Mouse (Mus musculus) lung, embryonic 16.5 days (tissue): ENCODE data around the gene Rassf1. TPM values are rescaled to one million over a fixed set of nuclear protein-coding genes. Genes with fewer than 3 reads are reported as not detected.

Experiments
- ATAC-seq: fragments of 200-750 bp; cut with Nextera tagmentation; 2 replicates; pipeline ENCODE4 v1.8.0; 2017; ENCODE audit warnings: low read depth, mild to moderate bottlenecking, moderate library complexity
- H3K27ac ChIP-seq: fragments of 300-500 bp; sonication (generic); 2 replicates; pipeline ENCODE4 v1.5.1; 2014; ENCODE audit warnings: mild to moderate bottlenecking, control low read depth, low read length
- H3K27me3 ChIP-seq: fragments of 300-500 bp; sonication (generic); 2 replicates; pipeline ENCODE4 v1.6.1; 2014; ENCODE audit warnings: low read depth, low read length, mixed read lengths; ENCODE audit not compliant: control insufficient read depth, insufficient read depth
- H3K36me3 ChIP-seq: fragments of 300-500 bp; sonication (generic); 2 replicates; pipeline ENCODE4 v1.6.1; 2014; ENCODE audit warnings: low read length; ENCODE audit not compliant: control insufficient read depth, insufficient read depth
- H3K4me1 ChIP-seq: fragments of 300-500 bp; sonication (generic); replicated peaks from 2 replicates; pipeline ENCODE4 v1.6.1; 2014; ENCODE audit warnings: low read length, mixed read lengths; ENCODE audit not compliant: control insufficient read depth, insufficient read depth
- H3K4me2 ChIP-seq: fragments of 300-500 bp; sonication (generic); 2 replicates; pipeline ENCODE4 v1.6.1; 2014; ENCODE audit warnings: low read depth, low read length, control low read depth
- H3K4me3 ChIP-seq: fragments of 300-500 bp; sonication (generic); 2 replicates; pipeline ENCODE4 v1.5.1; 2014; ENCODE audit warnings: mild to moderate bottlenecking, low read length, control low read depth
- H3K9ac ChIP-seq: fragments of 300-500 bp; sonication (generic); 2 replicates; pipeline ENCODE4 v1.6.1; 2014; ENCODE audit warnings: low read length, control low read depth
- H3K9me3 ChIP-seq: fragments of 300-500 bp; sonication (generic); 2 replicates; pipeline ENCODE4 v1.6.1; 2016; ENCODE audit warnings: low read length; ENCODE audit not compliant: control insufficient read depth
- WGBS: fragments of 180-500 bp; shearing (Covaris S2); extraction: QIAGEN DNeasy Blood & Tissue Kit; methylation state at CpG from one replicate; pipeline ENCODE4 v1.1.7; 2014; 5-methylcytosine and 5-hydroxymethylcytosine counted together
- polyA plus RNA-seq: library from polyadenylated mRNA; unstranded; fragments of >200 nt; fragmentation: Nextera tagmentation; extraction: Ambion mirVana; gene quantifications from 2 replicates; pipeline ENCODE4 v1.2.1, GENCODE M21; 2015

The Rassf1 gene
- polyA plus RNA-seq, 1 experiment from 2014 or later = 55.4 TPM

- 93% methylated on average over 12 of the region's 12 CpGs for WGBS
These were observed 6.6 kb upstream of the Rassf1 start for GRCm38 (mm10) chr9:107544729-107545128.

GRCm38 (mm10) chr9:107545199-107545598, 6.2 kb upstream of the Rassf1 start:
- Histone ChIP-seq H3K4me1 (peaks cover 27% of the 10 kb centered on the region), H3K27me3 (no peaks in the 10 kb centered on the region), H3K4me3 (no peak overlapping the region), H3K4me2 (no peak overlapping the region), H3K9me3 (no peaks in the 10 kb centered on the region), H3K27ac (no peak overlapping the region), H3K36me3 (peaks cover 10% of the 10 kb centered on the region; the same call in 1 of the 2 replicates), H3K9ac (no peak overlapping the region)
- 77% methylated on average over 10 of the region's 10 CpGs for WGBS
- no peak for ATAC-seq

More at GRCm38 (mm10) chr9:107544729-107545128, 6.6 kb upstream of the Rassf1 start:
- Histone ChIP-seq H3K4me1 (peaks cover 27% of the 10 kb centered on the region), H3K36me3 (peaks cover 13% of the 10 kb centered on the region), H3K27ac (no peak overlapping the region), H3K4me2 (no peak overlapping the region), H3K4me3 (no peak overlapping the region), H3K9me3 (no peaks in the 10 kb centered on the region), H3K9ac (no peak overlapping the region), H3K27me3 (no peaks in the 10 kb centered on the region)
- no peak for ATAC-seq

- ATAC-seq = no peak
- WGBS = 13% methylated on average over 3 of the region's 3 CpGs
- Histone ChIP-seq H3K9ac (no peak overlapping the region), H3K27me3 (no peaks in the 10 kb centered on the region), H3K4me2 (no peak overlapping the region), H3K4me1 (peaks cover 29% of the 10 kb centered on the region), H3K4me3 (no peak overlapping the region), H3K9me3 (no peaks in the 10 kb centered on the region), H3K27ac (no peak overlapping the region), H3K36me3 (peaks cover 10% of the 10 kb centered on the region; the same call in 1 of the 2 replicates)
These were observed 5.8 kb upstream of the Rassf1 start for GRCm38 (mm10) chr9:107545602-107546001.

- Histone ChIP-seq H3K27ac (no peak within 1 kb of the TSS), H3K9me3 (no peaks in the 10 kb centered on the region), H3K9ac (0 out of 2 replicates have a peak within 1 kb of the TSS, but pooled peaks have one; percentile 31), H3K36me3 (peaks cover 10% of the 10 kb centered on the region; the same call in 1 of the 2 replicates), H3K4me1 (peaks cover 33% of the 10 kb centered on the region), H3K27me3 (no peaks in the 10 kb centered on the region), H3K4me3 (peak within 1 kb of the TSS; percentile 26), H3K4me2 (peak within 1 kb of the TSS; percentile 49)
- ATAC-seq = peak; percentile 62
- 2% methylated on average over 20 of the region's 20 CpGs for WGBS
These were observed 4.3 kb upstream of the Rassf1 start, which contains the start of gene Zmynd10 for GRCm38 (mm10) chr9:107547026-107547425. Gene Zmynd10 (plus strand): TSS chr9:107547298.

- no peak for ATAC-seq
These were observed 3.4 kb upstream of the Rassf1 start for GRCm38 (mm10) chr9:107547957-107548356.

GRCm38 (mm10) chr9:107548820-107549219, 2.5 kb upstream of the Rassf1 start:
- WGBS = 82% methylated on average over 10 of the region's 10 CpGs
- H3K27me3 ChIP-seq = no peaks in the 10 kb centered on the region
- H3K4me3 ChIP-seq = no peak overlapping the region
- H3K9me3 ChIP-seq = no peaks in the 10 kb centered on the region
- H3K27ac ChIP-seq = no peak overlapping the region
- no peak overlapping the region for H3K9ac ChIP-seq
- no peak overlapping the region for H3K4me2 ChIP-seq
- no peak for ATAC-seq
- H3K36me3 ChIP-seq = peaks cover 10% of the 10 kb centered on the region; the same call in 1 of the 2 replicates
- peaks cover 43% of the 10 kb centered on the region for H3K4me1 ChIP-seq

More at GRCm38 (mm10) chr9:107547957-107548356, 3.4 kb upstream of the Rassf1 start:
- H3K36me3 ChIP-seq = peaks cover 10% of the 10 kb centered on the region; the same call in 1 of the 2 replicates
- no peak overlapping the region for H3K4me2 ChIP-seq
- WGBS = 80% methylated on average over 5 of the region's 5 CpGs
- H3K27me3 ChIP-seq = no peaks in the 10 kb centered on the region
- H3K4me3 ChIP-seq = no peak overlapping the region
- H3K4me1 ChIP-seq = peaks cover 35% of the 10 kb centered on the region
- no peak overlapping the region for H3K9ac ChIP-seq
- H3K27ac ChIP-seq = no peak overlapping the region
- H3K9me3 ChIP-seq = no peaks in the 10 kb centered on the region

- WGBS = 73% methylated on average over 20 of the region's 20 CpGs
- H3K4me1 ChIP-seq = peaks cover 44% of the 10 kb centered on the region
- no peak overlapping the region for H3K27ac ChIP-seq
- H3K9me3 ChIP-seq = no peaks in the 10 kb centered on the region
- no peak overlapping the region for H3K4me3 ChIP-seq
- no peak for ATAC-seq
- no peak overlapping the region for H3K9ac ChIP-seq
- H3K4me2 ChIP-seq = no peak overlapping the region
- no peaks in the 10 kb centered on the region for H3K27me3 ChIP-seq
- peaks cover 4% of the 10 kb centered on the region; the same call in 1 of the 2 replicates for H3K36me3 ChIP-seq
These were observed 1.9 kb upstream of the Rassf1 start for GRCm38 (mm10) chr9:107549297-107550074.

GRCm38 (mm10) chr9:107550491-107551116, 751 bp upstream of the Rassf1 start:
- H3K9ac ChIP-seq = peak overlapping the region; percentile 73
- H3K4me3 ChIP-seq = peak overlapping the region; percentile 54
- H3K36me3 ChIP-seq = no peaks in the 10 kb centered on the region
- no peaks in the 10 kb centered on the region for H3K27me3 ChIP-seq
- peak overlapping the region; percentile 91 for H3K4me2 ChIP-seq
- H3K9me3 ChIP-seq = no peaks in the 10 kb centered on the region
- no peak for ATAC-seq
- 29% methylated on average over 23 of the region's 23 CpGs for WGBS
- H3K4me1 ChIP-seq = peaks cover 45% of the 10 kb centered on the region
- H3K27ac ChIP-seq = peak overlapping the region; percentile 18; the same call in 1 of the 2 replicates

- peak overlapping the region; percentile 73 for H3K9ac ChIP-seq
- no peak for ATAC-seq
- H3K9me3 ChIP-seq = no peaks in the 10 kb centered on the region
- no peaks in the 10 kb centered on the region for H3K36me3 ChIP-seq
- peak overlapping the region; percentile 91 for H3K4me2 ChIP-seq
- peak overlapping the region; percentile 54 for H3K4me3 ChIP-seq
- H3K4me1 ChIP-seq = peaks cover 52% of the 10 kb centered on the region
- peak overlapping the region; percentile 77 for H3K27ac ChIP-seq
- 7% methylated on average over 8 of the region's 8 CpGs for WGBS
- no peaks in the 10 kb centered on the region for H3K27me3 ChIP-seq
These were observed 568 bp downstream of the Rassf1 start for GRCm38 (mm10) chr9:107551890-107552355.
